Mouse (Mus musculus): Measurements from ENCODE around the gene Tmprss4. TPM values are rescaled to one million over a fixed set of nuclear protein-coding genes. Genes with fewer than 3 reads are reported as not detected.

Tmprss4 gene
- total RNA-seq, 2 experiments from 2014 or later = not detected

DNA sequence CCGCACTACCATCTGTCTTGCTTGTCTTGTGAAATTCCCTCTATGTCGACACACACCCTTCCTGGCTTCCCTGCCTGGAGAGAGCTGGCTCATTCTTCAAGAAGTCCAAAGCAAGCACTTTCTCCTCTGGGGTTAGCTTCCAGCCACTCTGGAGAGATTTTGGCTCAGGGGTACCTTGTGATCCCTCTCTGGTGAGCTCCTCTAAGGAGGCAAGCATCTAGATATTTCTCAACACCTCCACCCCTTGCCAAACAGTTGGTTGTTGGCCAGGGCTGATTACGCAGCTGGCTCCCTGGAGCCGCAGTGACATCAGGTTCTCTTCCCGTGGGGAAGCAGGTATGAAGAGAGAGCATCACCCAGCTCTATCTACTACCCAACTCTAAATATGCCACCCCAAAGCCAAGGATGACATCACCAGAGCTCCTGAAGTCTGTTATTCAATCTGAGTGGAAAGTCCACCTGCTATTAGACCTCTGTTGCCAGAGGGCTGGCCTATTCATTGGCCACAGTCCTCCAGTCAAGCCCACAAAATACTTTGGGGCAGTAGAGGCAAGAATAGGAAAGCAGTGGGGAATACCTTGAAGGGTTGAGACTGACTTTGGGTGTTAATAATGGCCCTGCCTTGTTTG, 2.5 kb downstream of the Tmprss4 start:
- DNase-seq (ENCODE audit: low spot score) = no peak
- intact Hi-C loops (cut with DNase I) = no loop called here

DNA sequence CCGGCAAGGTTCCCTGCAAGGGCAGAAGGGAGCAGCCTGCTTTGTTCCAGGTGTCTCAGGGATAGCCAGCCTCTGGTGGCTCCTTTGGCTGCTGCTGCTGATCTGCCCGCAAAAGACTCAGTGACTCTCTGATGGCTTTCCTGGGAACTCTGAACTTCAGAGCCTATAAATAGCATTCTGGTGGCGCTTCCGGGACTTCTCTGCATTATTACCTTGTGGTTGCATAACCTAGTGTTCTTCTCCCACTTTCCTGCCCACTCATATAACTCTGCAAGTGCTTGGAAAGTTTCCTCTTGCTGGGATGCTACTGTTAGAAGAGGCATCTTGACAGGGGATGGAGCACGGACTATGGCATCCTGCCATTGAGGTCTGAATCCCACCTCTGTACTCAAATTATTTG, 6.3 kb downstream of the Tmprss4 start:
- no peak for DNase-seq (ENCODE audit: low spot score)
- intact Hi-C loops (cut with DNase I) = no loop called here

DNA sequence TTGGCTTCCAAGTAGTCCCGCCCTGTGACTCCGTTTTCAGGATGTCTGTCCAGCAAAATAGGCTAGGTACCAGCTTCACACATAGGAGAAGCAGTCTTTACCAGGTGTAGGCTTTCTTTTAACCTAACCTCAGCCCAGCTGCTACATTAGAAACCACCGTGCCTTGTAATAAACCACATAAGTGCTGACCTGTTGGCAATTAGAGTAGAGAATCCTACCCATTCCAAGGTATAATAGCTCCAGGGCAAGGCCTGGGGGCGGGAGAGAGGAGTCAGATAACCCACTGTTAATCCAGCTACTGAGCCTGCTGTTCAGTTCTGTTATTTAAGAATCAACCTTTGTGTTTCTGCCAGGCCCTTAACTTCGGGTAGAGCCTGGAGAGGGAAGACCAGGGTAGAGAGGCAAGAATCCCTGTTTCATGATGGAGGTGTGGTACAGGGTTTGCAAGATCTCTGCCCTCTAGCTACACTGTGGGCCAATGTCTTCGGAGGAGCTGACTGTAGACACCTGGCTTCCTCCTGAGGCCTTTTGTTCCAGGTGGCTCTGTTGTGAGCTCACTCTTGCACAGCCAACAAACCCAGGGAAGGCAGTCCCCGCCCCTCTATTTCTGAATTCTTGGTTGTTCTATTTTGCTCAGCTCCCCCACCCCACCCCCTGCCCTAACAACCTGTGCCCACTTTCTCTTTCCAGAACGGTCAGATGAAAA, 7.6 kb downstream of the Tmprss4 start:
- DNase-seq (ENCODE audit: low spot score) = no peak

DNA sequence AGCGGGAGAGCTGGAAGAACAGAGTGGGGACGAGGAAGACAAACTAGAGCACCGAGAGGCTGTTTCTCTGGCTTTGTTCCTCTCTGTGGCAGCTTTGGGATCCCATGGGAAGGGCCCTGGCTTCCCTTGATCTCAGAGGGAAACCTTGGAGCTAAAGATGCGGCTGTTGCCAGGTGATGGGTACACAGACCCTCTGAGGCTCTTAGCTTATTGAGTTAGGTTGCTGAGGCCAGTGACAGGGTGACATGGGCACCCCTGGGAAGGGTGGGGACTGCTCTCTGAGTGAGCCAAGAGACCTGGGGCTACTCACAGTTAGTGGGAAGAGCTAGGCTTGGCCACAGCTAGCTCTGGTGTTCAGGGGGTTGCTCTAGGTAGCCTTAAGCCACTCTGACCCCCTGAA, 8.4 kb downstream of the Tmprss4 start:
- intact Hi-C loops (cut with DNase I) = no loop called here
- no peak for DNase-seq (ENCODE audit: low spot score)

More for the DNA sequence above, 7.6 kb downstream of the Tmprss4 start:
- intact Hi-C loops (cut with DNase I) = no loop called here

DNA sequence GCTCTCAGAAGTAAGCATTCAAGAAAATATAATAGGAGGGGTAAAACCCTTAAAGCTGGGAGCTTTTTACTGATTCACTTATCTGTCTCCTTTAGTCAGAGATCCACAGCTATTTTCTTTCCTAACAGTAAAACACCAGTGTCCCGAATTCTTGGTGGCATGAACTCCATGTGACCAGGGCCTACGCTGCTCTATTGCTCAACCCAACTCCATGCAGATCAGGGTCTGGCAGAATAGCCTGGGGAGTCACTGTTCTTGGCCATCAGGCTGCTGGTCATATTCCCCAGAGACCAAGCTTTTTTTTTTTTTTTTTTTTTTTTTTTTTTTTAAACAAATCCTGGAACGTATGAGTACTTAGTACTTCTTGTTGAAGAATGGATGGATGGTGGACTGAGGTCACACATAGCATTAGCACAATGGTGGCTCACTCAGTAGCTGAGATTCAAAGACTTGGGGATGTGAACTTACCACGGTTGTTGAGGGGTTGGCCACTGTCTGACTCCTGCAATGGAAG, 14.2 kb downstream of the Tmprss4 start:
- intact Hi-C loops (cut with DNase I) = no loop called here

DNA sequence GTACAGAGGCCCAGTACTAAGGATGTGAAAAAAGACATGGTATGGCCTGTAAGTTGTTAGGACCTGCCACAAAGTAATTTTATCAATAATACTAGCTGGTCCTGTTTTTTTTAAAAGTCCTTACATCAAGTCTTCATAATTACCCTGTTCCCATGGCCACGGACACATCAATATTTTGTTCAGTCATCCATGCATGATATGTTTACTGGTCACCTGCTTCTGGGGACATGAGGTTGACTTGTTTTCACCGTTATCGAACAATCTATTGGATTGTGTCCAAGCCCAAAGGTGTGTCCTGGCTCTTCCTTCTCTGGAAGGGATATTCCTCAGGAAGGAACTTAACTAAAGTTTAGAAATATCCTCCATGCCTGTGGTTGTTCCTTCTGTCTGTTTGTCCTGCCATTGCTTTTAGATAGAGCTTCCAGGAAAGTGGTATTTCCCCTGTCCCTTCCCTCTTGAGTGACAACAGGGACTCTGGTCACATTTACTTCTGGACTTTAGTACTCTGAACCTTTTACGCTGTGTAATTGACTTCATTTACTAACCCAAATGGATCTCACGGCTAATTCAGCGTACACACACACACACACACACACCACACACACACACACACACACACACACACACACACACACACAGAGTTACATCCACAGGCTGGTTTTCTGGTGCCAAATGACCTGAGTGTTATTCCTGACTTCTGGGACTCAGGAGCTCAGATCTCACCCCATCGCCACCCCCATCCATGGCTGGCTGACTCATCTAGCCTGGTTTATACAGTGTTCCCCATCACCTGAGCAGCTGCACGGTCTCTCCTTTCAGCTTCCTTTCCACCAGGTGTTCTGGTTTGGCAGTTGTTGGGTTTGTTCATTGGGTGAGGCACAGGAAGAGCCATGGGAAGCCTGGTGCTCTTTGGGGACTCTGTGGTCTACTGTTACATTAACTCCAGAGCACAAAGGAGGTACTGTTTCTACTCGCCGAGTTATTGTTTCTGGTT, 15.0 kb downstream of the Tmprss4 start:
- DNase-seq (ENCODE audit: low spot score) = no peak
- intact Hi-C loops (cut with DNase I) = no loop called here

More for the DNA sequence above, 14.2 kb downstream of the Tmprss4 start:
- no peak for DNase-seq (ENCODE audit: low spot score)

DNA sequence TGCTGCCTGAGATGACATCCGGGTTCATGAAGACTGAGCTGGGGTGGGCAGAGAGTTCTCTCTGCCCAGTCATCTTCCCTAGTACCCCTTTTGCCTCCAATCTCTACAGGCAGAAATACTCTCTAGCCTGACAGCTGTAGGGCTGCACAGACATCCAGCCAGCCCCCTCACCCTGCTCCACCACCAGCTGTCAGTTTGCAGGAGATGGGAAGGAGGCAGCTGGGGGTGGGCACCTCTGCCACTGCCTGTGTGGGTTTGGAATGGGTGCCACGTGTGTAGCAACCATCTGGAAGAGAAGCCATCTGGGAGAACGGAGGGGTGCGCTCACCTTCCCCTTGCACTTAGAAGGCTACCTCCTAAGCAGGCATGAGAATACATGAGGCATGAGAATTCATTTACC, 18.6 kb downstream of the Tmprss4 start:
- no peak for DNase-seq (ENCODE audit: low spot score)
- intact Hi-C loops (cut with DNase I) = no loop called here

DNA sequence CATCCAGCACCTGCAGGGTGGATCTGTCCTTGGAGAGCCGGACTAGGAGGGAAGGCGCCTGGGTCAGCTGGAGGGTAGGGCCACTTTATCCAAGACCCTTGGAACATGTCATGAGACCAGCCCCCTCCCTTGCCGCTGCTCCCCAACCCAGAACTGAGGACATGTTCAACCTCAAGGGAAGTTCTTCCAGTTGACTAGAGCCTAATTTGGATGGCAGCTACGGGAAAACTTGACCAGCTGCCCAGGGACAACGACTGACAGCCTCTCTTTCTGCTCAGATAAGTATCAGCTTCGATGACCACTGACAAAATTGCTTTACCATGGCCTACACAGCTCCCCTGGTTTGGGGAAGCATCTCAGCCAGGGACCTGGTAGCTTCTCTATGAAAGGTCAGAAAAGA, 20.6 kb downstream of the Tmprss4 start:
- intact Hi-C loops (cut with DNase I) = no loop called here
- DNase-seq (ENCODE audit: low spot score) = no peak

DNA sequence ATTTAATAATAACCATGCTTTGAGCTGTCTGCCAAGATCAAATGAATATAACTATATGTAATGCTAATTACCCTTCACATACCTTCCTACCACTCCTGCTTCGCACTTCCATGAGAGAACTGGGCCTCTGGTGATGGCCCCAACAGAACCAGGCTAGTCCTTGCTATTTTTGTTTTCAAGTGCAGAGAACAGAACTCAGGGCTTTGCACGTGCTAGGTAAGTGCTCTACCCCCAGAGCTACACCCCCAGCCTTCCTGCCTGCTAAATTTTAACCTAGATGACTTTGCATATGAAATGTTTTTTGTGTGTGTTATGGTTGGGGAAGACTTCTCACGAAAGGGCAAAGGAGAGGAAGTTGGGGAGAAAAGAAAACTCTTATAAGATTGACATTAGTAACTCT, 21.4 kb downstream of the Tmprss4 start:
- intact Hi-C loops (cut with DNase I) = no loop called here
- DNase-seq (ENCODE audit: low spot score) = no peak

DNA sequence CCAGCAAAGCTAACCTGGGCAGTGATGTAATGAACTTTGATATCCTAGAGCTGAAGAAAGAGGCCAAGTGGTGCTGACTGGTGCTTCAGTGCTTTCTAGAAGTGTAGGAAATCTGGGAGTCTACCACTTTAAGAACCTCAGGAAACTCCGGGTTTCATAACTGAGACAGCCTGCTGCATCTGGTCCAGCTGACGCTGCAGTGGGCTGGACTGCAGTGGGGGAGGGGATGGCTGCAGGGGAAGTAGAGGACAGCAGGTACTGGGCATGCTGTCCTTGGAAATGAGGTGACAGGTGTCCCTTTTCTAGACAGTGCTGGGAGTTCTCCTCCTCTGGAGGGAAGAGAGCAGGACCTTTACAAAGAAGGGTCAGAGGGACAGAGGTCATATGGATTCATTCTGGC, 22.1 kb downstream of the Tmprss4 start, which contains the start of gene BC049352:
TSS of gene BC049352 (plus strand) at position 238 of the 400 bp plus-strand sequence.
- no peak for DNase-seq (ENCODE audit: low spot score)
- intact Hi-C loops (cut with DNase I) = no loop called here

DNA sequence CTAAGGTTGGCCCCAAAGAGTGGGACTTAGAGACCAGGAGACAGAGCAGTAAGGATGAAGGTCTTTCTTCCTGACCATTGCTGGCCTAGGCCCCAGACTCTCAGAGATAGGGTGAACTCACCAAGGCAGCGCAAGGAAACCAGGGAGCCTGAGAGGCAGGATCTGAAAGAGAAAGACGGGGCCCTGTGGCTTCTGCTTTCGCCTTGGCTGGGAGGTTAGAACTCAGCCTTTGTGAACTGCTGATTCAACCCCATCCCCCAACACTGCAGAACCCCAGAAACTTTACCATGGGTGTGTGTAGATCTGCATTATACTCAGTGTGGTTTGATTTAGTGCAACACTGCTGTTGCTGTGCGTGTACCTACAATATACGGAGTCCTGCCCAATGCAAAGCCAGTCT, 24.6 kb downstream of the Tmprss4 start:
- intact Hi-C loops (cut with DNase I) = no loop called here
- no peak for DNase-seq (ENCODE audit: low spot score)

DNA sequence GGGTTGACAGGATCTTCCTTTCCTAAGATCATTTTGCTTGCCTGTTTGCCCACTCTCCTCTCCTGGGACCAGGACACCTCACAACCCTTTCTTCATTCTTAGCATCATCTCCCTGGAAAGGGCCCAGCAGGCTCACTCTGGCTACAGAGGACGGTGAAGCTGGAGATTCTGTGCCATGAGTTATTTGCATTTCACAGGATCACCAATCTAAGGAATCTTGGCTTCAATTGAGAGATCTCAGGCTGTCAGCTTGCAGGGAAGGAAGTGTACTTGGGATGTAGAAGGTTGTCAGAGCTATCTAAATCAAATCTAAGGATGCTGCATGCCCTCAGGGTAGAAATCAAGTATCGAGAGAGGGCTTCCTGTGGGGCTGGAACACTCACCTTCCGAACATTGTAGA, 30.4 kb downstream of the Tmprss4 start:
- intact Hi-C loops (cut with DNase I) = no loop called here
- DNase-seq (ENCODE audit: low spot score) = no peak

DNA sequence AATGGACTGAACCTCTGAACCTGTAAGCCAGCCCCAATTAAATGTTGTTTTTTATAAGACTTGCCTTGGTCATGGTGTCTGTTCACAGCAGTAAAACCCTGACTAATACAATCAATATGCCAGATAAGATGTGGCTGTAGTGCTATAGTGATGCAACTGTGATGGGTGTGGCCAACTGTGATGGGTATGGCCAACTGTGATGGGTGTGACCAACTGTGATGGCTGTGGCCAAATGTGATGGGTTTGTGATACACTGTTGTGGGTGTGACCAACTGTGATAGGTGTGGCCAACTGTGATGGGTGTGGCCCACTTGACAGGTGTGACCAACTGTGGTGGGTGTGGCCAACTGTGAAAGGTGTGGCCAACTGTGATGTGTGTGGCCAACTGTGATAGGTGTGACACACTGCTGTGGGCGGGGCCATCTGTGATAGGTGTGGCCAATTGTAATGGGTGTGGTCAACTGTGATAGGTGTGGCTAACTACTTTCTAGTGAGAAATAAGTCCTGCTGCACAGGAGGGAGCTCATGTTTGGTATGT, 32.8 kb downstream of the Tmprss4 start:
- intact Hi-C loops (cut with DNase I) = no loop called here
- no peak for DNase-seq (ENCODE audit: low spot score)

DNA sequence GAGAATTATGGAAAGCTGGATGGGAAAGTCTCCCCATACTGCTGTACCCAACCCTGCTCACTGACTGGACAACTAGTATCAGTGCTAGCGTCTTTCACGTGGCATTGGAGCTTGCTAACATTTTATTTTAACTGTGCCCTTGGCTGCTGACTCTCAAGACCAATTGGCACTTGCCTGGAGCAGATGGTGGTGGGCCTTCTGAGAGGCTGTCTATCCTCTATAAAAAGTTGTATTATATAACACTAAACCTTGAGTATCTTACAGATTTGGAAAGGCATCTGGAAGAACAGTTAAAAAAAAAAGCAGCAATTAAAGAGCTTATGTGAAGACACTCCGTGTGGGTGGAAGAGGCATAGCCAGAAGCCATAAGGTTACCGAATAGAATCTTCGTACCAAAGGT, 33.7 kb downstream of the Tmprss4 start:
- intact Hi-C loops (cut with DNase I) = no loop called here
- DNase-seq (ENCODE audit: low spot score) = no peak

DNA sequence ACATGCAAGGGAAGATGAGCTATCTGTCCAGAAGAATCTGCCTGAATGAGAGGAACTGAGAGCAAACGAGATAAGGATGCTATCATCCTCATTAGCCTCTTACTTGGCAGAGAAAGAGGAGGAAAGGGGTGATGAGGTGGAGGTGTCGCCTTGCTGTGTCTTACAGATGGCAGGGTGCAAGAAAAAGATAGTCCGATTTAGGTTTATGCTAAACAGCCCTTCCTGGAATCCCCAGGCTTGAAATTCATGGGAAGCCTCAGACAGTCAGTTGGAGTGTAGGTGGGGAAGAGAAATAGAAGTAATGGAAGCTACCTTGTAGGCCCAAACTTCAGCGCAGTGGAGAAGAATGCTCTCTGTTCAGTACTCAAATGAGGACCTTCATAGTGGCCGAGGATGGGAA, 36.0 kb downstream of the Tmprss4 start:
- no peak for DNase-seq (ENCODE audit: low spot score)
- intact Hi-C loops (cut with DNase I) = no loop called here

DNA sequence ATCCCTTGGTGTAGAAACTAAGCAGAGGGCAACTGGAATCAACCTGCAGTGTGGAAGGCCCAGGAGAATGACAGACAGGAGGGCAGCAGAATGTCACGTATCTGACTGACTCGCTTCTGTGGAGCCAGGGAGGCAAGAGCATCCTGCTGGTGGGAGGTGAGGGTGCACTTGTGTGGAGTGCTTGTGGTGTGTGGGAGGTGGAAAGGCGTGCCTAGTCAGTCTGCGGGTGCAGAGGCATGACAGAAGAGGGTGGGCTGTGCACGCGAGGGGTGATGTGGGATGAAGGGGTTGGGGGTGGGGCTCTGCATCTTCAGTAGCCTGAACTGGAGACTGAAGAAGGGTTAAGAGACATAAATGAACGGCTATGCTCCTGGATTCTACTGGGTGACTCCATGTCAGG, 50.5 kb downstream of the Tmprss4 start:
- intact Hi-C loops (cut with DNase I) = loop anchor here (5.0 kb wide), 1 partner anchor 41 kb away; no protein-coding TSS in a partner anchor
- no peak for DNase-seq (ENCODE audit: low spot score)

DNA sequence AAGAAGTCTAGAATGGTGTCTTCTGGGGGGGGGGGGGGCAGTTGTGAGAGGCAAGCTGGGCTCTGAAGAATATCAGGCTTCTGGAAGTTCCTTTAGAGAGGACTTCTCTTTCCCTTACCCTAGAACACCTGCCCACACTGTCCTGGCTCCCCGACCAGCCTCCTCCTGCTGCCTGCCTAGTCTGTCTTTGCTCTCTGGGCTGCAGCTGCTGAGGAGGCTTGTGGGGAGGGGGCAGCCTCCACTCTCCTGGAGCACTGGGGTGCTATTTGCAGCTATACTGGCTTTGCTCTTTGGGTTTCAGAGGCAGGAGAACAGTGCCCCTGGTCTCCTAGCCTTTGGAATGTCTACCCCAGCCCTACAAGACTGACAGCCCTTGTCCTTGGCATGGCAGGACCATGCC, 53.0 kb downstream of the Tmprss4 start:
- intact Hi-C loops (cut with DNase I) = loop anchor here (5.0 kb wide), 1 partner anchor 39 kb away; no protein-coding TSS in a partner anchor
- DNase-seq (ENCODE audit: low spot score) = no peak

DNA sequence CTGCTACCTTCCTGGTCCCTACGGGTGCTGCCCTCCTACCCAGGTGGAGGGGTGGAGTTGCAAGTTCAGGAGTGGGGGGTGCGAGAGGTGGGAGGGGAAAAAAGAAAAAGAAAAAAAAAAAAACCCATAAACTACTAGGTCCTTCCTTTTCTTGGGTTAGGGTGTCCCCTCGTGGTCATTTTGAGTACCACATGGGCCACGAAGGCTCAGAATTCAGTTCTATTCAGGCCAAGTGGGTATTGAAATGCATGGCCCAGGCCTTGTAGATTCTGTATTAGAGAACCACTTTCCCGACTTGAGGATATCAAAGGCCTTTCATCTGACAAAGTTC, 57.7 kb downstream of the Tmprss4 start:
- no peak for DNase-seq (ENCODE audit: low spot score)
- intact Hi-C loops (cut with DNase I) = loop anchor here (1.0 to 10.0 kb wide), 4 partner anchors 25 to 239 kb away; no protein-coding TSS in a partner anchor

DNA sequence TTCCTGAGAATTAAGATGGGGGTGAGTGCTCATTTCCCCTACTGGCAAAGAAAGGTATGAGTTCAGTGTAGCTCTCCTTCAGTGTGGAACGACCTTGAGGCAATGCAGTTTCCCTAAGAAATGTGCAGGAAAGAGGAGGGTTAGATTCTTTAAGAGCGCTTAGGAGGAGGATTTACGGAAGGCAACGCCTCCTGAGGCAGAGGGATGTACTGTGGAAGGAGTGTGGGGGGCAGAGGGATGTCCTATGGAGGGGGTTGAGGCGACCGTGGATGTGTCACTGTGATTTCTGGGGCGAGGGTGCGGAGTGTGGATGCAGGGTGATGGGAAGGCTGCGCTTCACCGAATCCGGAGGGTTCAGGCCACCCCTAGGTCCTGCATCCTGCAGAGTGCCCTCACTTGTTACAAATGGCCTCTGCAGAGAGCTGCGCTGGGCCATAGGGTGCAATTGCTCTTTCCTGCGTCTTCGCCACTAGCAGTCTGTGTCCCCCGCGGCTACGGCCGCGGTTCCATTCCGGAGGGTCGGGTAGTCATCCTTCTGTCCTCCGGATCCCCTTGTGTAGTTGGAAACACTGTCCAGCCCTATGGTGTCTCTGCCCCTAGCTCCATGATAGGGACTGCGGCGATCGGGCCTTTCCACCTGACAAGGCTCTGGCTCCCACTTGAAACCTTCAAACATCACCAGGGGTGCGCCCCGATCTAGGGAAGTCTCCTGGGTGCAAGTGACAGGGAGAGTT, 58.2 kb downstream of the Tmprss4 start:
- intact Hi-C loops (cut with DNase I) = loop anchor here (1.0 to 10.0 kb wide), 4 partner anchors 24 to 239 kb away; no protein-coding TSS in a partner anchor

More for the DNA sequence above, 58.2 kb downstream of the Tmprss4 start:
- DNase-seq (ENCODE audit: low spot score) = no peak
